Mouse (Mus musculus) lung, embryonic 16.5 days (tissue): ENCODE data around the gene Prune1. TPM values are rescaled to one million over a fixed set of nuclear protein-coding genes. Genes with fewer than 3 reads are reported as not detected.

Experiments used
- ATAC-seq: fragments of 200-750 bp; cut with Nextera tagmentation; 2 replicates; pipeline ENCODE4 v1.8.0; 2017; ENCODE audit warnings: low read depth, mild to moderate bottlenecking, moderate library complexity
- H3K27ac ChIP-seq: fragments of 300-500 bp; sonication (generic); 2 replicates; pipeline ENCODE4 v1.5.1; 2014; ENCODE audit warnings: mild to moderate bottlenecking, control low read depth, low read length
- H3K27me3 ChIP-seq: fragments of 300-500 bp; sonication (generic); 2 replicates; pipeline ENCODE4 v1.6.1; 2014; ENCODE audit warnings: low read depth, low read length, mixed read lengths; ENCODE audit not compliant: control insufficient read depth, insufficient read depth
- H3K36me3 ChIP-seq: fragments of 300-500 bp; sonication (generic); 2 replicates; pipeline ENCODE4 v1.6.1; 2014; ENCODE audit warnings: low read length; ENCODE audit not compliant: control insufficient read depth, insufficient read depth
- H3K4me1 ChIP-seq: fragments of 300-500 bp; sonication (generic); replicated peaks from 2 replicates; pipeline ENCODE4 v1.6.1; 2014; ENCODE audit warnings: low read length, mixed read lengths; ENCODE audit not compliant: control insufficient read depth, insufficient read depth
- H3K4me2 ChIP-seq: fragments of 300-500 bp; sonication (generic); 2 replicates; pipeline ENCODE4 v1.6.1; 2014; ENCODE audit warnings: low read depth, low read length, control low read depth
- H3K4me3 ChIP-seq: fragments of 300-500 bp; sonication (generic); 2 replicates; pipeline ENCODE4 v1.5.1; 2014; ENCODE audit warnings: mild to moderate bottlenecking, low read length, control low read depth
- H3K9ac ChIP-seq: fragments of 300-500 bp; sonication (generic); 2 replicates; pipeline ENCODE4 v1.6.1; 2014; ENCODE audit warnings: low read length, control low read depth
- H3K9me3 ChIP-seq: fragments of 300-500 bp; sonication (generic); 2 replicates; pipeline ENCODE4 v1.6.1; 2016; ENCODE audit warnings: low read length; ENCODE audit not compliant: control insufficient read depth
- WGBS: fragments of 180-500 bp; shearing (Covaris S2); extraction: QIAGEN DNeasy Blood & Tissue Kit; methylation state at CpG from one replicate; pipeline ENCODE4 v1.1.7; 2014; 5-methylcytosine and 5-hydroxymethylcytosine counted together
- polyA plus RNA-seq: library from polyadenylated mRNA; unstranded; fragments of >200 nt; fragmentation: Nextera tagmentation; extraction: Ambion mirVana; gene quantifications from 2 replicates; pipeline ENCODE4 v1.2.1, GENCODE M21; 2015

Prune1 gene
- polyA plus RNA-seq, 1 experiment from 2014 or later: 23.9 TPM

DNA sequence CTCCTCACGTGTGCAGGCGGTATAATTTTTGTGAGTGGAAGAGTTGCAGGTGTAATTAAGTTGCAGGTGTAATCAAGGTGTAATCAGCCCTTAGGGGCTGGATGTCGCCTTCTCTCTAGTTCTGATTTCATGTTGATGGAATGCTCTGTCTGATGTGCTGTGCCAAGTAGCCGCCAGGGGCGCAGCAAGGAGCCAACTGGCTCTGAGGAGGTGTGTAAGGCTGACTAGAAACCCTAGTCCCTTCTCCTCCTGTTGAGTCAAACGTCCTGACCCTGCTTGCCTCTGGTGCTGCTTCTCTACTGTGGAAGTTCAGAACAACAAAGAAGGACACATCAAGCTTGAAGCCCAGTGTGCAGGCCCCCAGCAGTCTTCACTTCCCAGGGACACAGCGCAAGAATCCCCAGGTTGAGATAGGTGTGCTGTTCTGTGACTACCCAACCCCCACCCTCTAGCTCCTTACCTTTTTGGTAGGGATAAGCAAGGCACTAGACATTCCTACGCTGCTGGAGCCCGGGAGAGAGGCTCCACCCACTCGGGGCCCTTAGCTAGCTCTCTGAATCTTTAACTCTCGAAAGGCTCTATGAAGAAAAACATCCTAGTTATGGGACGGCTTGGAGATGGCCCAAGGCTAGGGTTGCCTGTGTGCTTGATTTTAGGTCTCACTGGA is 35.7 kb upstream of the Prune1 start:
- Histone ChIP-seq H3K27ac (peak overlapping the region; percentile 89), H3K4me2 (peak overlapping the region; percentile 31), H3K4me3 (peak overlapping the region; percentile 15), H3K27me3 (no peaks in the 10 kb centered on the region), H3K4me1 (peaks cover 32% of the 10 kb centered on the region), H3K9ac (peak overlapping the region; percentile 57), H3K9me3 (no peaks in the 10 kb centered on the region), H3K36me3 (peaks cover 23% of the 10 kb centered on the region)
- WGBS: 13% methylated on average over 12 of the region's 12 CpGs
- ATAC-seq: peak; percentile 58

DNA sequence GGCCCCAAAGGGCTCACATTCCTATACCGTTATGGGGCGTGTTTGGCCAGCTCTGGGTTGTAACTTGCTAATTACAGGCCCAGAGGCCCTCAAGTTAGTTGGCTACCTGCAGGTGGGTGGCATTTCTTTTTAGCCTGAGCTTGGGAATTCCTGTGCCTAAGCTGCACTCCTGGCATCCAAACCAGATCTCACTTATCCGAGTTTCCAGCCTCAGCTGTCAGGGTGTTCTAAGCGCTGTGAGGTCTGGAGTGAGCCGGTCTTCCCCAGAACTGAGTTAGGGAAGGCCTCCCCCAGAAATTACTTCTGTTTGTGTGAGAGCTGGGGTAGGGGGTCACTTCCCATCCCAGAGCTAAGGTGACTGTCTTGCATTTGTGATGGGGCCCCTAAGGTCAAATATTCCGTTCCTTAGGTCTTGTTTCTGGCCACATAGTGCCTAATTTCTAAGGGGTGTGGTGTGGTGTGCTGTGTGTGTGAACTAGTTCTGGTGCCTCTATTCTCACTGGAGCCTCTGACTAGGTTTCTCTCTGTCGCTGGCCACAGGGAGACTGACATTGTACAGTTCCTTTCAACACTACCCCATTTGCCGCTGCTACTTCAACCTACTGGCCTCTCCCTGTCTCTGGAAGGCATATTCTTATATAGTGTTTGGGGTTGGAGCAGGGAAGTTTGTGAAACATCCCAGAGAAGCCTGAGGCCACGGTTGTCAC is 34.1 kb upstream of the Prune1 start:
- ATAC-seq: no peak
- H3K27ac ChIP-seq: peak overlapping the region; percentile 94
- H3K9ac ChIP-seq: peak overlapping the region; percentile 99
- 11% methylated on average over 9 of the region's 9 CpGs for WGBS
- H3K4me1 ChIP-seq: peaks cover 32% of the 10 kb centered on the region
- no peaks in the 10 kb centered on the region for H3K9me3 ChIP-seq
- H3K36me3 ChIP-seq: peaks cover 9% of the 10 kb centered on the region; the same call in 1 of the 2 replicates
- no peaks in the 10 kb centered on the region for H3K27me3 ChIP-seq
- H3K4me3 ChIP-seq: peak overlapping the region; percentile 92
- peak overlapping the region; percentile 69 for H3K4me2 ChIP-seq

DNA sequence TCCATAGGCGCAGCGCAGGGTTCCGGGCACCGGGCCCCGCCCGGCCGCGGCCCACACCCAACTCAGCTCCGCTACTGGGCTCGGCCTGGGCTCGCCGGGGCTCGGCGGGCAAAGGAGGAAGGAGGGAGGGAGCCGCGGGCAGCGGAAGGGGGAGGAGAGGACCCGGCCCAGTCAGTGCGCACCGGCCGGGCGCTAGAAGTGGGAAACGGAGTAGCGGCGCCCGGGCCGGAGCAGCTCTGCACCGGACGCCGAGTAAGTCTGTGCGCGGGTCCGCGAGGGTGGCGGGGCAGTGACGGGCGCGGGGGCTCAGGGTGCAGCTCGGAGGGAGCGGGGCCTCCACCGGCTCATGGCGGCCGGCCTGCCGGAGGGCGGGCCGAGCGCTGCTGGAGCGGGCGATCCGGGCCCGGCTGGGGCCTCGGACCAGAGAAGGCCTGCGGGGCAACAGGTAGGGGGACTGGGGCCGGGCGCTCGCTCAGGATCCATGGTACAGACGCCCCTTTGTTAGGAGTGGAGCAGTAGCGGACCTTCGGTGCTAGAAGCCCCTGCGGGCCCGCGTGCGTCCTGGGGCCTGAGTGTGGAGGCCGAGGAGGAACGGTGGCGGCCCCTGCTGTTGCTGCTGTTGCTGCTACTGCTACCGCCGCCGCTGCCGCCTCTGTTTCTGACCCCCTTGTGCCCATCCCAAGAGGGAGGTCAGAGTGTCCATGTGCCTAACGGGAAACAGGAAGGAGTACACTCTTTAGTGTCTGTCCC is 33.4 kb upstream of the Prune1 start:
- ATAC-seq: peak; percentile 94

GRCm38 (mm10) chr3:95314486-95315093 is 32.7 kb upstream of the Prune1 start, which contains the start of gene Cers2:
Gene Cers2, plus strand, starts transcription at chr3:95314791.
- Histone ChIP-seq H3K9me3 (no peaks in the 10 kb centered on the region), H3K4me2 (peak within 1 kb of the TSS; percentile 69), H3K36me3 (no peaks in the 10 kb centered on the region), H3K4me3 (peak within 1 kb of the TSS; percentile 92), H3K27ac (peak within 1 kb of the TSS; percentile 94), H3K27me3 (no peaks in the 10 kb centered on the region), H3K4me1 (peaks cover 32% of the 10 kb centered on the region), H3K9ac (peak within 1 kb of the TSS; percentile 99)
- peak; percentile 1; the same call in 1 of the 2 replicates for ATAC-seq
- WGBS: 7% methylated on average over 27 of the region's 27 CpGs

More for the DNA sequence above, 33.4 kb upstream of the Prune1 start:
- peak overlapping the region; percentile 69 for H3K4me2 ChIP-seq
- H3K27me3 ChIP-seq: no peaks in the 10 kb centered on the region
- peaks cover 32% of the 10 kb centered on the region for H3K4me1 ChIP-seq
- peak overlapping the region; percentile 92 for H3K4me3 ChIP-seq
- no peaks in the 10 kb centered on the region for H3K9me3 ChIP-seq
- 0 out of 2 replicates have a peak, but pooled peaks cover 2% of the 10 kb centered on the region for H3K36me3 ChIP-seq
- H3K9ac ChIP-seq: peak overlapping the region; percentile 99
- peak overlapping the region; percentile 94 for H3K27ac ChIP-seq
- 0% methylated on average over 71 of the region's 71 CpGs for WGBS

- Histone ChIP-seq H3K27me3 (no peaks in the 10 kb centered on the region), H3K36me3 (no peaks in the 10 kb centered on the region), H3K27ac (no peak overlapping the region), H3K9me3 (no peaks in the 10 kb centered on the region), H3K4me3 (no peak overlapping the region; the same call in 1 of the 2 replicates), H3K4me2 (peak overlapping the region; percentile 69), H3K4me1 (peaks cover 28% of the 10 kb centered on the region), H3K9ac (no peak overlapping the region)
- 72% methylated on average over 6 of the region's 6 CpGs for WGBS
- no peak for ATAC-seq
Measured at GRCm38 (mm10) chr3:95314075-95314474, 32.2 kb upstream of the Prune1 start.

DNA sequence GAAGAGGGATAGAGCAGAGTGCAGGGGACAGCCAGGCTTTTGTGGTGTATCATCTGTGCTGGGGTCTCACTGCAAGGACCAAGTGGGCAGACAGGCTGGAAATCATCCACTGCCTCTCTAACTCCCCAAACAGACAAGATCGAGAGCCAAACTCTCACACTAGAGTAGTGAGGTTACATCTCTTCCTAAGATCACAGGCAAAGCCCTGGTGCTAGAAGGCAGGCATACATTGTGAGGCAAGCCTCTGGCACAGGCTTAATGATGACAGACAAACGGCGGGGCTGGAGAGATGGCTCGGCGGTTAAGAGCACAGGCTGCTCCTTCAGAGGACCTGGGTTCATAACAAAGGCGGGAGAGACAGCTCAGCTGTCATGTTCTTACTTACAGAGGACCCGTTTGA is 31.6 kb upstream of the Prune1 start:
- 45% methylated on average over 7 of the region's 7 CpGs for WGBS
- ATAC-seq: no peak
- no peaks in the 10 kb centered on the region for H3K27me3 ChIP-seq

GRCm38 (mm10) chr3:95312623-95313022 is 30.7 kb upstream of the Prune1 start:
- Histone ChIP-seq H3K36me3 (no peaks in the 10 kb centered on the region), H3K4me1 (peaks cover 18% of the 10 kb centered on the region), H3K9me3 (no peaks in the 10 kb centered on the region), H3K9ac (no peak overlapping the region), H3K27ac (no peak overlapping the region), H3K4me3 (no peak overlapping the region), H3K4me2 (no peak overlapping the region), H3K27me3 (no peaks in the 10 kb centered on the region)
- 56% methylated on average over 6 of the region's 6 CpGs for WGBS
- no peak for ATAC-seq

More for the DNA sequence above, 31.6 kb upstream of the Prune1 start:
- Histone ChIP-seq H3K36me3 (no peaks in the 10 kb centered on the region), H3K4me1 (peaks cover 23% of the 10 kb centered on the region), H3K4me2 (no peak overlapping the region), H3K9ac (no peak overlapping the region), H3K4me3 (no peak overlapping the region), H3K27ac (no peak overlapping the region), H3K9me3 (no peaks in the 10 kb centered on the region)

DNA sequence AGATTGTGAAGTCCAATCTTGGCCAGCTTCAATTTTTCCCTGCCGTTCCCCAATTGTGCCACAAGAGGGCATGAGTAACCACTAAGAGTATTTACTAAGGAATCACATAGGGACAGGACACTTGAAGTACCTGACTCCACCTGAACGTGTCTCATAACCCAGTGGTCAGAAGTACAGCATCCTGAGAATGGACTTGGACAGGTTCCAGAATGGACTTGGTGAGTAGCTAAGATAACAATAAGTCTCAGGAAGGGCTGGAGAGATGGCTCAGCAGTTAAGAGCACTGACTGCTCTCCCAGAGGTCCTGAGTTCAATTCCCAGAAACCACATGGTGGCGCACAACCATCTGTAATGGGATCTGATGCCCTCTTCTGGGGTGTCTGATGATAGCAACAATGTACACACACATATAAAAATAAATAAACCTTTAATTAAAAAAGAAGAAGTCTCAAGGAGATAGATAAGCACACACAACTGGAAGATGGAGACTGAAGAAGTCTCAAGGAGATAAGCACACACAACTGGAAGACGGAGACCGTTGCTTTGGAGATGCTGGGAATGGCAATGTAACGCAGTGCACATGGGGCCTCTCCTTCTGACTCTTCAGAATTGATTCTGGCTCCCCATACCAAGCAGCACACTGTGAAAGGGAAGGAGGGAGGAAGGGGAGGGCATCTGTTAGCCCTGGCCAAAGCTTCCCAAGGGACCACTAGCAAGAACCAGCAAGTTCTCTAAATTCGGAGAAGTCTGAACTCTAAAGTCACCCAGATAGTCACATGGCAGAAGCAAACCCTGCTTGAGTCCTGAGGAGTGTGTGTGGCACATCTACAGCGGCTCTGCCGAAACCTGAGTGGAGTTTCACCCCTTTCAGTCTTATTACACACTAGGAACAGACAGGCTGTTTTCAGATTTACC is 29.3 kb upstream of the Prune1 start:
- no peak overlapping the region for H3K4me3 ChIP-seq
- H3K4me2 ChIP-seq: no peak overlapping the region
- 62% methylated on average over 9 of the region's 9 CpGs for WGBS
- no peak overlapping the region for H3K27ac ChIP-seq
- H3K9me3 ChIP-seq: no peaks in the 10 kb centered on the region
- no peaks in the 10 kb centered on the region for H3K36me3 ChIP-seq
- no peak overlapping the region for H3K9ac ChIP-seq
- no peak for ATAC-seq
- H3K4me1 ChIP-seq: peaks cover 8% of the 10 kb centered on the region
- no peaks in the 10 kb centered on the region for H3K27me3 ChIP-seq
